Mouse (Mus musculus): ENCODE measurements around the gene D1Ertd622e. TPM values are rescaled to one million over a fixed set of nuclear protein-coding genes. Genes with fewer than 3 reads are reported as not detected.

Gene D1Ertd622e
- polyA plus RNA-seq, 1 experiment from 2014 or later: 22.0 TPM

- Histone ChIP-seq H3K4me3 (replicated peaks; ENCODE audit: low read length) (no peak overlapping the region), H3K4me2 (ENCODE audit: low read depth, low read length) (no peak overlapping the region), H3K27me3 (ENCODE audit: control insufficient read depth, insufficient read depth, low read length) (no peaks in the 10 kb centered on the region), H3K9ac (ENCODE audit: low read length) (no peak overlapping the region), H3K4me1 (ENCODE audit: control insufficient read depth, insufficient read depth, low read length) (no peaks in the 10 kb centered on the region), H3K9me3 (replicated peaks; ENCODE audit: control insufficient read depth, low read length) (no peaks in the 10 kb centered on the region), H3K36me3 (ENCODE audit: control insufficient read depth, insufficient read depth, low read length) (no peaks in the 10 kb centered on the region), H3K27ac (ENCODE audit: low read length) (no peak overlapping the region)
- WGBS: 63% methylated on average over 6 of the region's 6 CpGs
- ATAC-seq (ENCODE audit: insufficient read depth, low FRiP score): no peak
Measured at GRCm38 (mm10) chr1:97625427-97625826, 36.4 kb downstream of the D1Ertd622e start.

- H3K36me3 ChIP-seq (ENCODE audit: control insufficient read depth, insufficient read depth, low read length): no peaks in the 10 kb centered on the region
- H3K9ac ChIP-seq (ENCODE audit: low read length): no peak overlapping the region
- H3K27me3 ChIP-seq (ENCODE audit: control insufficient read depth, insufficient read depth, low read length): no peaks in the 10 kb centered on the region
- no peak for ATAC-seq (ENCODE audit: insufficient read depth, low FRiP score)
- H3K4me2 ChIP-seq (ENCODE audit: low read depth, low read length): no peak overlapping the region
- 57% methylated on average over 2 of the region's 2 CpGs for WGBS
- no peak overlapping the region for H3K27ac ChIP-seq (ENCODE audit: low read length)
- no peaks in the 10 kb centered on the region for H3K9me3 ChIP-seq (replicated peaks; ENCODE audit: control insufficient read depth, low read length)
- H3K4me3 ChIP-seq (replicated peaks; ENCODE audit: low read length): no peak overlapping the region
- H3K4me1 ChIP-seq (ENCODE audit: control insufficient read depth, insufficient read depth, low read length): no peaks in the 10 kb centered on the region
Measured at GRCm38 (mm10) chr1:97624386-97624785, 37.5 kb downstream of the D1Ertd622e start.

GRCm38 (mm10) chr1:97623214-97623856, 38.5 kb downstream of the D1Ertd622e start:
- Histone ChIP-seq H3K27me3 (ENCODE audit: control insufficient read depth, insufficient read depth, low read length) (no peaks in the 10 kb centered on the region), H3K9me3 (replicated peaks; ENCODE audit: control insufficient read depth, low read length) (no peaks in the 10 kb centered on the region), H3K4me1 (ENCODE audit: control insufficient read depth, insufficient read depth, low read length) (no peaks in the 10 kb centered on the region), H3K4me3 (replicated peaks; ENCODE audit: low read length) (no peak overlapping the region), H3K9ac (ENCODE audit: low read length) (no peak overlapping the region), H3K36me3 (ENCODE audit: control insufficient read depth, insufficient read depth, low read length) (no peaks in the 10 kb centered on the region), H3K27ac (ENCODE audit: low read length) (no peak overlapping the region), H3K4me2 (ENCODE audit: low read depth, low read length) (no peak overlapping the region)
- ATAC-seq (ENCODE audit: insufficient read depth, low FRiP score): no peak
- 29% methylated on average over 1 of the region's 1 CpGs for WGBS

- Histone ChIP-seq H3K9ac (ENCODE audit: low read length) (no peak overlapping the region), H3K4me1 (ENCODE audit: control insufficient read depth, insufficient read depth, low read length) (no peaks in the 10 kb centered on the region), H3K27me3 (ENCODE audit: control insufficient read depth, insufficient read depth, low read length) (no peaks in the 10 kb centered on the region), H3K4me2 (ENCODE audit: low read depth, low read length) (no peak overlapping the region), H3K9me3 (replicated peaks; ENCODE audit: control insufficient read depth, low read length) (no peaks in the 10 kb centered on the region), H3K36me3 (ENCODE audit: control insufficient read depth, insufficient read depth, low read length) (no peaks in the 10 kb centered on the region), H3K27ac (ENCODE audit: low read length) (no peak overlapping the region), H3K4me3 (replicated peaks; ENCODE audit: low read length) (no peak overlapping the region)
- 35% methylated on average over 5 of the region's 5 CpGs for WGBS
- no peak for ATAC-seq (ENCODE audit: insufficient read depth, low FRiP score)
Measured at GRCm38 (mm10) chr1:97622574-97623208, 39.2 kb downstream of the D1Ertd622e start.

- 81% methylated on average over 8 of the region's 8 CpGs for WGBS
- Histone ChIP-seq H3K36me3 (ENCODE audit: control insufficient read depth, insufficient read depth, low read length) (no peaks in the 10 kb centered on the region), H3K9ac (ENCODE audit: low read length) (no peak overlapping the region)
Measured at GRCm38 (mm10) chr1:97619621-97620320, 42.1 kb downstream of the D1Ertd622e start.

GRCm38 (mm10) chr1:97615525-97615924, 46.3 kb downstream of the D1Ertd622e start:
- 78% methylated on average over 1 of the region's 1 CpGs for WGBS

More at GRCm38 (mm10) chr1:97619621-97620320, 42.1 kb downstream of the D1Ertd622e start:
- no peaks in the 10 kb centered on the region for H3K9me3 ChIP-seq (replicated peaks; ENCODE audit: control insufficient read depth, low read length)
- no peak overlapping the region for H3K27ac ChIP-seq (ENCODE audit: low read length)
- no peaks in the 10 kb centered on the region for H3K27me3 ChIP-seq (ENCODE audit: control insufficient read depth, insufficient read depth, low read length)
- no peaks in the 10 kb centered on the region for H3K4me1 ChIP-seq (ENCODE audit: control insufficient read depth, insufficient read depth, low read length)
- no peak overlapping the region for H3K4me2 ChIP-seq (ENCODE audit: low read depth, low read length)
- H3K4me3 ChIP-seq (replicated peaks; ENCODE audit: low read length): no peak overlapping the region
- no peak for ATAC-seq (ENCODE audit: insufficient read depth, low FRiP score)

GRCm38 (mm10) chr1:97614531-97615462, 47.1 kb downstream of the D1Ertd622e start:
- 77% methylated on average over 11 of the region's 11 CpGs for WGBS
- Histone ChIP-seq H3K9ac (ENCODE audit: low read length) (no peak overlapping the region), H3K36me3 (ENCODE audit: control insufficient read depth, insufficient read depth, low read length) (no peaks in the 10 kb centered on the region), H3K27me3 (ENCODE audit: control insufficient read depth, insufficient read depth, low read length) (no peaks in the 10 kb centered on the region), H3K4me1 (ENCODE audit: control insufficient read depth, insufficient read depth, low read length) (no peaks in the 10 kb centered on the region), H3K9me3 (replicated peaks; ENCODE audit: control insufficient read depth, low read length) (no peaks in the 10 kb centered on the region), H3K27ac (ENCODE audit: low read length) (no peak overlapping the region), H3K4me2 (ENCODE audit: low read depth, low read length) (no peak overlapping the region), H3K4me3 (replicated peaks; ENCODE audit: low read length) (no peak overlapping the region)
- ATAC-seq (ENCODE audit: insufficient read depth, low FRiP score): no peak

More at GRCm38 (mm10) chr1:97615525-97615924, 46.3 kb downstream of the D1Ertd622e start:
- Histone ChIP-seq H3K36me3 (ENCODE audit: control insufficient read depth, insufficient read depth, low read length) (no peaks in the 10 kb centered on the region), H3K4me3 (replicated peaks; ENCODE audit: low read length) (no peak overlapping the region), H3K4me1 (ENCODE audit: control insufficient read depth, insufficient read depth, low read length) (no peaks in the 10 kb centered on the region), H3K27ac (ENCODE audit: low read length) (no peak overlapping the region), H3K9me3 (replicated peaks; ENCODE audit: control insufficient read depth, low read length) (no peaks in the 10 kb centered on the region), H3K9ac (ENCODE audit: low read length) (no peak overlapping the region), H3K4me2 (ENCODE audit: low read depth, low read length) (no peak overlapping the region), H3K27me3 (ENCODE audit: control insufficient read depth, insufficient read depth, low read length) (no peaks in the 10 kb centered on the region)
- ATAC-seq (ENCODE audit: insufficient read depth, low FRiP score): no peak

GRCm38 (mm10) chr1:97611747-97612146, 50.1 kb downstream of the D1Ertd622e start:
- 72% methylated on average over 2 of the region's 2 CpGs for WGBS
- Histone ChIP-seq H3K36me3 (ENCODE audit: control insufficient read depth, insufficient read depth, low read length) (no peaks in the 10 kb centered on the region), H3K4me3 (replicated peaks; ENCODE audit: low read length) (no peak overlapping the region), H3K27me3 (ENCODE audit: control insufficient read depth, insufficient read depth, low read length) (no peaks in the 10 kb centered on the region), H3K4me1 (ENCODE audit: control insufficient read depth, insufficient read depth, low read length) (no peaks in the 10 kb centered on the region), H3K4me2 (ENCODE audit: low read depth, low read length) (no peak overlapping the region), H3K9ac (ENCODE audit: low read length) (no peak overlapping the region), H3K9me3 (replicated peaks; ENCODE audit: control insufficient read depth, low read length) (no peaks in the 10 kb centered on the region), H3K27ac (ENCODE audit: low read length) (no peak overlapping the region)
- ATAC-seq (ENCODE audit: insufficient read depth, low FRiP score): no peak
